Mouse (Mus musculus): ENCODE results near the gene Gm21981.
"Not testable (repeated sequence)": the region's sequence is repeated elsewhere in the genome, so short reads cannot be mapped to it uniquely, and the experiment has no call there.

The Gm21981 gene

DNA sequence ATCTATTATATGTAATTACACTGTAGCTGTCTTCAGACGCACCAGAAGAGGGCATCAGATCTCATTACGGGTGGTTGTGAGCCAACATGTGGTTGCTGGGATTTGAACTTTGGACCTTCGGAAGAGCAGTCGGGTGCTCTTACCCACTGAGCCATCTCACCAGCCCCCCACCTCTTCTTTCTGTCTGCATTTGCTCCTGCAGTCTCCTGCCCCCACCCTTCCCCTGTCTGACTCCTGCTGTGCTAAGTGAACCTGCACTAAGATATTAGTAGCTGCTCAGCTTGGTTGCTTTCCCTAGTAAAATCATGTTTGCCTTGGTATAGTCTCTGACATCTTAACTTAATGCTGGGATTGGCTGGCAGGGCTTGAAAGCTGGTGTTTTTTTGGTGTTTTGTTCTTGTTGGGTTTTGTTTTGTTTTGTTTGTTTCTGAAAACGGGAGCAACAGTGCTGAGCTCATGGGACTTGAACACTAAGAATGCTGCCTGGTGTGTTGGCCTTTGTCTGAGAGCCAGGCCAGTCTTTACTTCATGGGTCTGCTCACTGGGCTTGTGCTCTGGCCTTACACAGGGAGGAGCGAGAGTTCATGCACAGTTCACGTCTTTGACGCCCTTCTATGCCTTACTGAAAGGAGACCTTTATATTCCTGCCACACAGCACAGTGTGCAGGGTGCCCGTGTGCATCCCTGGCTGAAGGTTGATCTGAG lies 31.1 kb downstream of the Gm21981 start:
- no peak for DNase-seq (ENCODE audit: low read depth)

DNA sequence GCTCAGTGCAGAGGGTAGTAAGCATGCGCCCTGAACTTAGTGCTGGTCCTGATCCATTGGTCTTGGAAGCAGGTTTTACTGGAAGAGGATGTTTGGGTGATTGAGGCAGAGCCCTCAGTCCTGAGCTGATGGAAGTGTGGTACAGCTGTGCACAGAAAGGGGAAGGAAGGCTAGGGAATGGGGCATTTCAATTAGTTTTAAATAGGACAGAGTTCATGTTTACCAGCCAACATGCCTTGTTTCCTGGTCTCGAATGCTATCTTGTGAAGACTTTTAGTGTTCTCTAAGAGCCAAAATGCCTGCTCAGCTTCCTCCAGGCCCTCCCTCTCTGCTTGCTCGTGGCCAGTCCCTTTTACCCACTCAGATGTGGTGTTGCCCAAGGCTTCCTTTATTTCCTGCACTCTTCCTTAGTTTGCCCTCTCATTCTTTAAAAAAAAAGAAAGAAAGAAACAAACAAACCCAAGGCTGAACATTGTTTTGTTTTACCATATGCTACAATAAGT lies 35.5 kb downstream of the Gm21981 start:
- no peak for DNase-seq (ENCODE audit: low read depth)

DNA sequence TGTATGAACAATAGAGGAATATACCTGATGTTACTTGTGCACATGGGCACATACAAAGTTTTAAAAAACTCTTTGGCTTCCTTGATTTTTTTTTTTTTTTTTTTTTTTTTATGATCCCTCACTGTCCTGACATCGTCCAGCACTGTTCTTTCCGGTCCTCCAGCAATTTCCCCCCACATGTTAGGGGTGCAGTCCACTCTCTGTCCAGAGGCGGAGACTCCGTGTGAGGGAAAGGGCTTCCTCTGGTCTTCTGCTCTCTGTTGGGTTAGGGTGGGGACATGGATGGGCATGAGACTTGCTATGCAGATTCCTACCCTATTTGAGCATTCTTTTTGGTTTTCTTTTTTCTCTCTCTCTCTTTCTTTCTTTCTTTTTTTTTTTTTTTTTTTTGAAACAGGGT lies 36.4 kb downstream of the Gm21981 start:
- no peak for DNase-seq (ENCODE audit: low read depth)

DNA sequence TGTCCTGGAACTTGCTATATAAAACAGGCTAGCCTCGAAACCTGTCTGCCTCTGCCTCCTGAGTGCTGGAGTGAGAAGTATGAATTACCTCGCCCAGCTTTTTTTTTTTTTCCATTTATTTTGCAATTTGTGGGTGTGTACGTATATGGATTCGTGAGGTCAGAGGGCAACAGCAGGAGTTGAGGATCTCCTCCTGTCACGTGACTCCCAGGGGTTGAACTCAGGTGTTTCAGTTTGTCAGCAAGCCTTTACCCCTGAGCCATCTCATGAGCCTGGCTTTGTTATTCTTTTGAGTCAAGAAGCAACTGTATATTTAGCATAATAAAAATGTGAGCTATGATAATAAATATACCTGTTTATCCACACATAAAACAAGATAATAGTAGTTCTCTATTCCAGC lies 38.6 kb downstream of the Gm21981 start:
- no peak for DNase-seq (ENCODE audit: low read depth)

DNA sequence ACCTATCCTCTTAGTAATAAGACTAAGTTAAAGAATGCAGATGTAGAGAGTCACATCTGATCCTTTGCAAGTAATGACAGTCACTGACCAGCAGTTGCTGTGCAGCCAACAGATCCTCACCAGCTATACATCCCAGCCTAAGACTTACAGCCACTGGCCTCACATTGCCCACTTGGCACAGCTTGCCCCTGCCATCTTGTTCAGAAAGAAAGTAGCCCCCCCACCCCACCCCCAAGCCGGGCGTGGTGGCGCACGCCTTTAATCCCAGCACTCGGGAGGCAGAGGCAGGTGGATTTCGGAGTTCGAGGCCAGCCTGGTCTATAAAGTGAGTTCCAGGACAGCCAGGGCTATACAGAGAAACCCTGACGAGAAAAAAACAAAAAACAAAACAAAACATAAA lies 39.9 kb downstream of the Gm21981 start:
- DNase-seq (ENCODE audit: low read depth) = not testable (repeated sequence)

DNA sequence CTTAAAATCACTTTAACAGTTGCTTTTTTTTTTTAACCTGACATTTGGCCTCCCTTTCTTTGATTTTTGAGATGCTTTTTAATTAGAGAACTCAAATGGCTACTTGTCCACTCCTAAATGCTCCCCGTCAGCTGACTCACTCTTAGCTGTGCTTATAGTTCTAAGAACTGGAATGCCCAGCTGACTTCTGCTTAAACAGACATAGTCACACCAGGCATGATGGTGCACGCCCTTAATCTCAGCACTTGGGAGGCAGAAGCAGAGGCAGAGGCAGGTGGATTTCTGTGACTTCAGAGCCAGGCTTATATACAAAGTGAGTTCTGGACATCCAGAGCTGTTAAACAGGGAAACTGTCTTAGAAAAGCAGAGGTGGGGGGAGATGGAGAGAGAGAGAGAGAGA lies 42.3 kb downstream of the Gm21981 start:
- no peak for DNase-seq (ENCODE audit: low read depth)

DNA sequence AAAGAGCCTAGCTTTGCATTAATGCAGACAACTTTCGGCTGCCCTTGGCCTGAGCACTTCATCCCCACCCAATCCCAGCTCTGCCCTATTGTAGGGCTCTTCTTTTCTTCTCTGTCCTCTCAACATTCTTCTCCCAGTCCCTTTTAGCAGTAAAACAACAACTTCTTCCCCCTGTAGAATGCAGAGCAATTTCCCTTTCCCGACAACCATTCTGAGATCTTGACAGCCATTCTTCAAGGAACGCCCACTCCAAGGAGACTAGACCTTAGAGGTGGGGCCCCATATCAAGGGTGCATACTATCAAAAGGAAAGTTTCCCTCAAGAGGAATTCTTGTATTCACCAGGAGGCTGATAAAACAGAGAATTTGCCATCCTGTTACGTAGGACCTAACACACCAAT lies 45.3 kb downstream of the Gm21981 start:
- DNase-seq (ENCODE audit: low read depth) = no peak

DNA sequence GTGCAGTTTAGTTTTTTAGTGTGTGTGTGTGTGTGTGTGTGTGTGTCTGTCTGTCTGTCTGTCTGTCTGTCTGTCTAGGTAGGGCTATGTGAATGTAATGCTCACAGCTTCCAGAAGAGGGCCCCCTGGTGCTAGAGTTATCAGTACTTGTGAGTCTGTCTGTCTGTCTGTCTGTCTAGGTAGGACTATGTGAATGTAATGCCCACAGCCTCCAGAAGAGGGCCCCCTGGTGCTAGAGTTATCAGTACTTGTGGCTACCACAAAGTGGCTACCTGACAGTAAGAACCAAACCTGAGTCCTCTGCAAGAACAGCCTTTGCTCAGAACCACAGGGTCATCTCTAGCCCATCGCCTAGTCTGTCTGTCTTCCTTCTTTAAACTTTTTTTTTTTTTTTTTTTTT lies 47.6 kb downstream of the Gm21981 start:
- DNase-seq (ENCODE audit: low read depth) = peak; percentile 84

DNA sequence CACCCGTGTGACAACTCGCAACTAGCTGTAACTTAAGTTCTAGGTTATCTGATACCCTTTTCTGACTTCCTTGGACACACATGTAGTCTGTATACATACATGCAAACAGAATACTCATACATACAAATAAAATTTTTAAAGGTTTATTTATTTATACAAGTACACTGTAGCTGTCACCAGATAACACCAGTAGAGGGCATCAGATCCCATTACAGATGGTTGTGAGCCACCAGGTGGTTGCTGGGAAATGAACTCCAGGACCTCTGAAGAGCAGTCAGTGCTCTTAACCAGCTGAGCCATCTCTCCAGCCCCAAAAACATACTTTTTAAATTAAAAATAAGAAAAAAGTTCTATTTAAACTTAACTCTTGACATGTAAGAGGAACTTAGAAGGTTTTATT lies 51.3 kb downstream of the Gm21981 start:
- no peak for DNase-seq (ENCODE audit: low read depth)
